ENCODE assay signal across 11 mouse cellular contexts in genomic region chr5:76763731-76764130, GRCm38 (mm10).
A peak's percentile ranks its signal among the peaks of the same experiment; 100 is the strongest.
DNase-seq lines count a peak whose midpoint lies in the region; ATAC-seq lines count a peak whose summit lies in the region.
"Had no signal": no experiment of that assay in that cellular context is flagged by ENCODE, and none has a peak within 500 bp of the region (broad histone marks: within the 10 kb centered on the region; RNA-seq: fewer than 3 reads in every experiment).

No protein-coding gene starts in this region.

- H3K27ac ChIP-seq in kidney, embryonic 16.5 days (ENCODE audit: low read length), result no peak overlapping the region
- peak overlapping the region; percentile 55 for H3K27ac ChIP-seq in embryonic facial prominence, embryonic 15.5 days (replicated peaks)
- peak overlapping the region; percentile 80 for H3K27ac ChIP-seq in hindbrain, embryonic 15.5 days (replicated peaks)
- H3K27ac ChIP-seq in neural tube, embryonic 14.5 days (ENCODE audit: low read depth, low read length), result 0 out of 2 replicates have a peak overlapping the region, but pooled peaks have one; percentile 68
- H3K27ac ChIP-seq: macrophage had no signal

- peaks cover 13% of the 10 kb centered on the region; the same call in 1 of the 2 replicates for H3K4me1 ChIP-seq in kidney, embryonic 16.5 days (ENCODE audit: insufficient read depth, low read length)
- peaks cover 22% of the 10 kb centered on the region for H3K4me1 ChIP-seq in embryonic facial prominence, embryonic 15.5 days
- peaks cover 43% of the 10 kb centered on the region for H3K4me1 ChIP-seq in hindbrain, embryonic 15.5 days (replicated peaks)
- peaks cover 18% of the 10 kb centered on the region for H3K4me1 ChIP-seq in neural tube, embryonic 14.5 days (ENCODE audit: control insufficient read depth, insufficient read depth, low read length)

- H3K4me3 ChIP-seq in kidney, embryonic 16.5 days (ENCODE audit: low read length), result no peak overlapping the region
- 0 out of 2 replicates have a peak overlapping the region, but pooled peaks have one; percentile 6 for H3K4me3 ChIP-seq in embryonic facial prominence, embryonic 15.5 days (replicated peaks)
- no peak overlapping the region for H3K4me3 ChIP-seq in hindbrain, embryonic 15.5 days
- no peak overlapping the region for H3K4me3 ChIP-seq in neural tube, embryonic 14.5 days (ENCODE audit: low read depth, low read length)

- 44% methylated on average over 6 of the region's 6 CpGs for WGBS in kidney, embryonic 16.5 days
- WGBS in embryonic facial prominence, embryonic 15.5 days, result 31% methylated on average over 6 of the region's 6 CpGs
- 52% methylated on average over 6 of the region's 6 CpGs for WGBS in hindbrain, embryonic 15.5 days
- WGBS in neural tube, embryonic 14.5 days, result 65% methylated on average over 6 of the region's 6 CpGs

- no peaks in the 10 kb centered on the region for H3K27me3 ChIP-seq in kidney, embryonic 16.5 days (ENCODE audit: insufficient read depth, low read length)
- H3K27me3 ChIP-seq in embryonic facial prominence, embryonic 15.5 days, result no peaks in the 10 kb centered on the region
- H3K27me3 ChIP-seq in hindbrain, embryonic 15.5 days, result no peaks in the 10 kb centered on the region
- no peaks in the 10 kb centered on the region for H3K27me3 ChIP-seq in neural tube, embryonic 14.5 days (ENCODE audit: control insufficient read depth, insufficient read depth, low read length)
- H3K27me3 ChIP-seq: Patski had no signal

- no peak for DNase-seq in kidney, postnatal 14 days
- DNase-seq in retina, embryonic 14.5 days (ENCODE audit: low spot score), result no peak
- no peak for DNase-seq in ovary, adult 18-20 months (ENCODE audit: low spot score)
- no peak for DNase-seq in kidney, postnatal 25 days
- DNase-seq: kidney, adult 18-20 months had no signal

- ATAC-seq in kidney, embryonic 16.5 days (ENCODE audit: low FRiP score, low TSS enrichment), result no peak
- ATAC-seq in embryonic facial prominence, embryonic 15.5 days (ENCODE audit: insufficient number of reproducible peaks, low FRiP score, low TSS enrichment, low read depth), result no peak
- ATAC-seq in hindbrain, embryonic 15.5 days (ENCODE audit: low FRiP score, low read depth), result peak; percentile 24
- no peak for ATAC-seq in neural tube, embryonic 14.5 days (ENCODE audit: low read depth)
- ATAC-seq: Patski had no signal

- peaks cover 10% of the 10 kb centered on the region for H3K9me3 ChIP-seq in kidney, embryonic 16.5 days (ENCODE audit: low read length)
- no peaks in the 10 kb centered on the region for H3K9me3 ChIP-seq in embryonic facial prominence, embryonic 15.5 days (replicated peaks)
- no peaks in the 10 kb centered on the region for H3K9me3 ChIP-seq in hindbrain, embryonic 15.5 days
- no peaks in the 10 kb centered on the region for H3K9me3 ChIP-seq in neural tube, embryonic 14.5 days (ENCODE audit: control insufficient read depth, low read length)

- peak overlapping the region; percentile 21; the same call in 1 of the 2 replicates for H3K4me2 ChIP-seq in kidney, embryonic 16.5 days (replicated peaks; ENCODE audit: low read depth, low read length)
- H3K4me2 ChIP-seq in embryonic facial prominence, embryonic 15.5 days (replicated peaks), result peak overlapping the region; percentile 27
- 0 out of 2 replicates have a peak overlapping the region, but pooled peaks have one; percentile 8 for H3K4me2 ChIP-seq in hindbrain, embryonic 15.5 days
- H3K4me2 ChIP-seq in neural tube, embryonic 14.5 days (ENCODE audit: low read depth, low read length), result no peak overlapping the region

- peaks cover 7% of the 10 kb centered on the region for H3K36me3 ChIP-seq in kidney, embryonic 16.5 days (ENCODE audit: insufficient read depth, low read length)
- no peaks in the 10 kb centered on the region for H3K36me3 ChIP-seq in embryonic facial prominence, embryonic 15.5 days
- peaks cover 5% of the 10 kb centered on the region; the same call in 1 of the 2 replicates for H3K36me3 ChIP-seq in hindbrain, embryonic 15.5 days
- no peaks in the 10 kb centered on the region for H3K36me3 ChIP-seq in neural tube, embryonic 14.5 days (ENCODE audit: control insufficient read depth, insufficient read depth, low read length)

- no peak overlapping the region for H3K9ac ChIP-seq in kidney, embryonic 16.5 days (replicated peaks; ENCODE audit: low read length)
- H3K9ac ChIP-seq in embryonic facial prominence, embryonic 15.5 days, result no peak overlapping the region
- H3K9ac ChIP-seq in hindbrain, embryonic 15.5 days, result no peak overlapping the region
- H3K9ac ChIP-seq in neural tube, embryonic 14.5 days (replicated peaks; ENCODE audit: low read depth, low read length), result no peak overlapping the region
